Mouse (Mus musculus) forebrain, embryonic 11.5 days (tissue): ENCODE measurements around the gene Coro1c. TPM values are rescaled to one million over a fixed set of nuclear protein-coding genes. Genes with fewer than 3 reads are reported as not detected.

ENCODE experiments used
- ATAC-seq: fragments of 200-750 bp; cut with Nextera tagmentation; replicated peaks from 2 replicates; pipeline ENCODE4 v1.8.0; 2017; ENCODE audit warnings: moderate TSS enrichment; ENCODE audit not compliant: low FRiP score
- DNase-seq: peaks from one replicate; pipeline ENCODE4 v3.0.0-alpha.2; 2017; ENCODE audit warnings: low spot score
- H3K27ac ChIP-seq: fragments of 300-500 bp; sonication (generic); 2 replicates; pipeline ENCODE4 v1.5.1; 2014; ENCODE audit warnings: low read depth, low read length
- H3K27me3 ChIP-seq: fragments of 300-500 bp; sonication (generic); 2 replicates; pipeline ENCODE4 v1.6.1; 2014; ENCODE audit warnings: mild to moderate bottlenecking, low read length, mixed read lengths; ENCODE audit not compliant: control insufficient read depth, insufficient read depth
- H3K36me3 ChIP-seq: fragments of 300-500 bp; sonication (generic); 2 replicates; pipeline ENCODE4 v1.6.1; 2014; ENCODE audit warnings: mild to moderate bottlenecking, low read length, moderate library complexity, mixed read lengths; ENCODE audit not compliant: control insufficient read depth, insufficient read depth
- H3K4me1 ChIP-seq: fragments of 300-500 bp; sonication (generic); replicated peaks from 2 replicates; pipeline ENCODE4 v1.6.1; 2014; ENCODE audit warnings: low read length, mixed read lengths; ENCODE audit not compliant: control insufficient read depth, insufficient read depth
- H3K4me2 ChIP-seq: fragments of 300-500 bp; sonication (generic); 2 replicates; pipeline ENCODE4 v1.6.1; 2014; ENCODE audit warnings: low read depth, mild to moderate bottlenecking, low read length, moderate library complexity, mixed read lengths; ENCODE audit not compliant: severe bottlenecking
- H3K4me3 ChIP-seq: fragments of 300-500 bp; sonication (generic); 2 replicates; pipeline ENCODE4 v1.5.1; 2014; ENCODE audit warnings: low read depth, low read length
- H3K9ac ChIP-seq: fragments of 300-500 bp; sonication (generic); 2 replicates; pipeline ENCODE4 v1.6.1; 2014; ENCODE audit warnings: low read length
- H3K9me3 ChIP-seq: fragments of 300-500 bp; sonication (generic); 2 replicates; pipeline ENCODE4 v1.6.1; 2016; ENCODE audit warnings: low read length, mixed read lengths; ENCODE audit not compliant: control insufficient read depth
- WGBS: fragments of 180-500 bp; shearing (Covaris S2); extraction: QIAGEN DNeasy Blood & Tissue Kit; methylation state at CpG from one replicate; pipeline ENCODE4 v1.1.7; 2014; 5-methylcytosine and 5-hydroxymethylcytosine counted together
- polyA plus RNA-seq: library from polyadenylated mRNA; unstranded; fragments of >200 nt; fragmentation: Nextera tagmentation; extraction: Ambion mirVana; gene quantifications from 2 replicates; pipeline ENCODE4 v1.2.1, GENCODE M21; 2014

Gene Coro1c
- polyA plus RNA-seq, 1 experiment from 2014 or later, result 231 TPM

- 91% methylated on average over 9 of the region's 9 CpGs for WGBS
- H3K27ac ChIP-seq, result no peak overlapping the region
- H3K36me3 ChIP-seq, result peaks cover 4% of the 10 kb centered on the region; the same call in 1 of the 2 replicates
- H3K27me3 ChIP-seq, result no peaks in the 10 kb centered on the region
- DNase-seq, result no peak
- H3K4me2 ChIP-seq, result no peak overlapping the region
- H3K4me1 ChIP-seq, result no peaks in the 10 kb centered on the region
- ATAC-seq, result no peak
- H3K4me3 ChIP-seq, result no peak overlapping the region
- no peak overlapping the region for H3K9ac ChIP-seq
- no peaks in the 10 kb centered on the region for H3K9me3 ChIP-seq
Measured at GRCm38 (mm10) chr5:113842244-113842643, 66.3 kb downstream of the Coro1c start.

- Histone ChIP-seq H3K4me1 (no peaks in the 10 kb centered on the region), H3K4me3 (no peak overlapping the region), H3K36me3 (peaks cover 4% of the 10 kb centered on the region; the same call in 1 of the 2 replicates), H3K4me2 (no peak overlapping the region), H3K27ac (no peak overlapping the region), H3K27me3 (no peaks in the 10 kb centered on the region), H3K9me3 (no peaks in the 10 kb centered on the region), H3K9ac (no peak overlapping the region)
- 89% methylated on average over 23 of the region's 23 CpGs for WGBS
- DNase-seq (no peak), ATAC-seq (no peak)
Measured at GRCm38 (mm10) chr5:113841243-113842225, 67.0 kb downstream of the Coro1c start.

GRCm38 (mm10) chr5:113840443-113840842 lies 68.1 kb downstream of the Coro1c start:
- no peak for DNase-seq
- H3K27ac ChIP-seq, result no peak overlapping the region

GRCm38 (mm10) chr5:113836961-113837360 lies 71.6 kb downstream of the Coro1c start:
- H3K4me3 ChIP-seq, result no peak overlapping the region
- H3K36me3 ChIP-seq, result no peaks in the 10 kb centered on the region
- 91% methylated on average over 10 of the region's 10 CpGs for WGBS

More at GRCm38 (mm10) chr5:113840443-113840842, 68.1 kb downstream of the Coro1c start:
- Histone ChIP-seq H3K9me3 (no peaks in the 10 kb centered on the region), H3K36me3 (peaks cover 4% of the 10 kb centered on the region; the same call in 1 of the 2 replicates), H3K4me2 (no peak overlapping the region), H3K4me1 (no peaks in the 10 kb centered on the region), H3K9ac (no peak overlapping the region), H3K4me3 (no peak overlapping the region), H3K27me3 (no peaks in the 10 kb centered on the region)
- WGBS, result 95% methylated on average over 4 of the region's 4 CpGs
- no peak for ATAC-seq

GRCm38 (mm10) chr5:113833316-113833947 lies 75.1 kb downstream of the Coro1c start:
- no peak overlapping the region for H3K9ac ChIP-seq
- DNase-seq (no peak), ATAC-seq (no peak)
- no peaks in the 10 kb centered on the region for H3K36me3 ChIP-seq
- WGBS, result 77% methylated on average over 16 of the region's 16 CpGs
- H3K4me2 ChIP-seq, result no peak overlapping the region
- no peak overlapping the region for H3K4me3 ChIP-seq
- H3K4me1 ChIP-seq, result no peaks in the 10 kb centered on the region
- H3K27ac ChIP-seq, result no peak overlapping the region
- H3K27me3 ChIP-seq, result no peaks in the 10 kb centered on the region
- no peaks in the 10 kb centered on the region for H3K9me3 ChIP-seq

More at GRCm38 (mm10) chr5:113836961-113837360, 71.6 kb downstream of the Coro1c start:
- Histone ChIP-seq H3K9ac (no peak overlapping the region), H3K27ac (no peak overlapping the region), H3K4me2 (no peak overlapping the region), H3K27me3 (no peaks in the 10 kb centered on the region), H3K4me1 (no peaks in the 10 kb centered on the region), H3K9me3 (no peaks in the 10 kb centered on the region)
- ATAC-seq (no peak), DNase-seq (no peak)

GRCm38 (mm10) chr5:113832490-113832901 lies 76.1 kb downstream of the Coro1c start, which contains the start of gene Selplg:
Gene Selplg, minus strand, starts transcription at chr5:113832644.
- DNase-seq, result no peak
- Histone ChIP-seq H3K4me3 (no peak within 1 kb of the TSS), H3K36me3 (no peaks in the 10 kb centered on the region), H3K4me1 (no peaks in the 10 kb centered on the region), H3K4me2 (no peak within 1 kb of the TSS), H3K27ac (no peak within 1 kb of the TSS), H3K27me3 (no peaks in the 10 kb centered on the region), H3K9me3 (no peaks in the 10 kb centered on the region), H3K9ac (no peak within 1 kb of the TSS)
- 43% methylated on average over 8 of the region's 8 CpGs for WGBS
- no peak for ATAC-seq

GRCm38 (mm10) chr5:113831741-113832140 lies 76.8 kb downstream of the Coro1c start:
- Histone ChIP-seq H3K4me2 (no peak overlapping the region), H3K9ac (no peak overlapping the region), H3K9me3 (no peaks in the 10 kb centered on the region), H3K4me3 (no peak overlapping the region), H3K4me1 (no peaks in the 10 kb centered on the region), H3K27me3 (no peaks in the 10 kb centered on the region), H3K27ac (no peak overlapping the region), H3K36me3 (no peaks in the 10 kb centered on the region)
- no peak for ATAC-seq
- 56% methylated on average over 3 of the region's 3 CpGs for WGBS
- DNase-seq, result no peak

- Histone ChIP-seq H3K4me3 (no peak overlapping the region), H3K27me3 (no peaks in the 10 kb centered on the region), H3K27ac (no peak overlapping the region), H3K9me3 (no peaks in the 10 kb centered on the region), H3K4me1 (no peaks in the 10 kb centered on the region), H3K36me3 (no peaks in the 10 kb centered on the region), H3K4me2 (no peak overlapping the region), H3K9ac (no peak overlapping the region)
- 89% methylated on average over 5 of the region's 5 CpGs for WGBS
- ATAC-seq (no peak), DNase-seq (no peak)
Measured at GRCm38 (mm10) chr5:113830796-113831195, 77.8 kb downstream of the Coro1c start.
